Mouse (Mus musculus): ENCODE measurements around the gene Zfhx3.

GRCm38 (mm10) chr8:108584662-108584978 lies 642.2 kb downstream of the Zfhx3 start:
- TF ChIP-seq POLR2A (IDR thresholded peaks at IDR 0.05; ENCODE audit: insufficient read depth, low read length) (no peak), CTCF (IDR thresholded peaks at IDR 0.05; ENCODE audit: low read depth, low read length) (no peak)
